22 mouse cellular contexts compared by ENCODE assay signal in genomic region chr15:79916150-79916549, GRCm38 (mm10). TPM values are rescaled to one million over a fixed set of nuclear protein-coding genes. Genes with fewer than 3 reads are reported as not detected.
DNase-seq lines count a peak whose midpoint lies in the region; TF ChIP-seq lines count a peak whose summit lies in the region.
"Had no signal": no experiment of that assay in that cellular context is flagged by ENCODE, and none has a peak within 500 bp of the region (broad histone marks: within the 10 kb centered on the region; RNA-seq: fewer than 3 reads in every experiment).

No protein-coding gene starts in this region.

- TF ChIP-seq CTCF in gastrocnemius, adult 2 months (IDR thresholded peaks at IDR 0.05), result no peak
- no peak for TF ChIP-seq CTCF in spleen, adult 2 months (IDR thresholded peaks at IDR 0.05; ENCODE audit: extremely low read depth, insufficient read depth, insufficient read length, insufficient replicate concordance)

- 68% methylated on average over 5 of the region's 5 CpGs for WGBS in spleen, adult 2 months

- H3K36me3 ChIP-seq in spleen, adult 2 months (ENCODE audit: control insufficient read depth, insufficient read depth, low read length), result peaks cover 29% of the 10 kb centered on the region
- H3K36me3 ChIP-seq: embryonic facial prominence, embryonic 12.5 days; embryonic facial prominence, embryonic 15.5 days; heart, embryonic 12.5 days; heart, embryonic 15.5 days had no signal

- no peaks in the 10 kb centered on the region for H3K27me3 ChIP-seq in spleen, adult 2 months (ENCODE audit: control insufficient read depth, insufficient read depth, low read length)
- H3K27me3 ChIP-seq: embryonic facial prominence, embryonic 12.5 days; embryonic facial prominence, embryonic 15.5 days; heart, embryonic 15.5 days had no signal

- H3K4me1 ChIP-seq in spleen, adult 2 months (ENCODE audit: control insufficient read depth, insufficient read depth, insufficient read length), result peaks cover 4% of the 10 kb centered on the region; the same call in 1 of the 2 replicates
- H3K4me1 ChIP-seq: embryonic facial prominence, embryonic 12.5 days; embryonic facial prominence, embryonic 15.5 days; heart, embryonic 12.5 days; heart, embryonic 15.5 days had no signal

- no peak for TF ChIP-seq POLR2A in spleen, adult 2 months (IDR thresholded peaks at IDR 0.05; ENCODE audit: low read depth, low read length)

- no peak overlapping the region for H3K27ac ChIP-seq in gastrocnemius, adult 2 months
- 0 out of 2 replicates have a peak overlapping the region, but pooled peaks have one; percentile 1 for H3K27ac ChIP-seq in spleen, adult 2 months (ENCODE audit: insufficient read depth, low read length)
- H3K27ac ChIP-seq: embryonic facial prominence, embryonic 12.5 days; embryonic facial prominence, embryonic 15.5 days; heart, embryonic 15.5 days; hindbrain, embryonic 14.5 days; hindbrain, postnatal 0 days had no signal

- intact Hi-C loops in gastrocnemius, adult 2 months (cut with DNase I), result no loop called here
- intact Hi-C loops in heart, postnatal 14 days (cut with DNase I), result no loop called here

- DNase-seq in gastrocnemius, adult 2 months, result peak; percentile 12
- DNase-seq in gastrocnemius, postnatal 4 days (ENCODE audit: low spot score in 2 of 2), result no peak
- no peak for DNase-seq in spleen, adult 2 months (ENCODE audit: low read depth in 1 of 2, low spot score in 2 of 2)
- no peak for DNase-seq in spleen, postnatal 14 days (ENCODE audit: low spot score in 2 of 2)
- peak; percentile 23 for DNase-seq in induced T-regulatory cell, adult 2 months (ENCODE audit: low read depth)
- DNase-seq in left cerebral cortex, adult 18-20 months (ENCODE audit: low spot score in 2 of 2), result no peak
- DNase-seq in heart, postnatal 14 days, result no peak
- DNase-seq: adrenal gland, adult 8-10 months; adrenal gland, postnatal 25 days; cerebellum, adult 18-20 months; cerebellum, adult 9-10 months; cerebellum, postnatal 14 days; forebrain, postnatal 0 days; gastrocnemius, postnatal 25 days; heart, postnatal 10 days; heart, postnatal 4 days had no signal

- no peak overlapping the region for H3K4me3 ChIP-seq in gastrocnemius, adult 2 months
- no peak overlapping the region for H3K4me3 ChIP-seq in spleen, adult 2 months (ENCODE audit: extremely low read depth, insufficient read depth, insufficient read length)
- H3K4me3 ChIP-seq: embryonic facial prominence, embryonic 12.5 days; embryonic facial prominence, embryonic 15.5 days; heart, embryonic 12.5 days; heart, embryonic 15.5 days had no signal

RNA-seq across cellular contexts. Expression of gene Apobec3, which starts 24.7 kb away (rescaled TPM):
- 1 to 10 TPM; 2.4 to 2.6 TPM for total RNA-seq in gastrocnemius, adult 2 months (2021)
- total RNA-seq in gastrocnemius, postnatal 4 days (2021), result 10 to 100 TPM; 10.2 to 13.4 TPM
- polyA plus RNA-seq in spleen, adult 2 months (2012; rRNA removed), result 99.9 and 104 TPM in 2 replicates
- total RNA-seq in left cerebral cortex, adult 18-20 months (2021), result 1 to 10 TPM; 4.3 to 5.0 TPM
- total RNA-seq in heart, postnatal 14 days (2021), result 10 to 100 TPM; 13.0 to 14.4 TPM

RNA-seq across cellular contexts. Expression of gene Cbx7, which starts 54.8 kb away (rescaled TPM):
- total RNA-seq in gastrocnemius, adult 2 months (2021), result 10 to 100 TPM; 18.9 to 19.6 TPM
- 1 to 10 TPM; 2.1 TPM for total RNA-seq in gastrocnemius, postnatal 4 days (2021)
- 82.9 and 95.8 TPM in 2 replicates for polyA plus RNA-seq in spleen, adult 2 months (2012; rRNA removed)
- total RNA-seq in left cerebral cortex, adult 18-20 months (2021), result 10 to 100 TPM; 59.6 to 61.7 TPM
- 1 to 10 TPM; 3.6 to 7.8 TPM for total RNA-seq in heart, postnatal 14 days (2021)

Comparison
In these comparisons a context has a peak if more than half of its experiments do, and no peak if none do; other contexts are left out.
1. DNase-seq: peak in gastrocnemius, adult 2 months (single experiment) and induced T-regulatory cell, adult 2 months (single experiment); none in gastrocnemius, postnatal 4 days (0 of 2), spleen, adult 2 months (0 of 2), spleen, postnatal 14 days (0 of 2), left cerebral cortex, adult 18-20 months (0 of 2) and heart, postnatal 14 days (0 of 2).